Mouse (Mus musculus): ENCODE measurements around the gene Pacrg.

GRCm38 (mm10) chr17:10757455-10757854, 82.7 kb downstream of the Pacrg start:
- no peak for TF ChIP-seq USF1 (IDR thresholded peaks at IDR 0.05; ENCODE audit: low read depth)
- TF ChIP-seq CTCF (IDR thresholded peaks at IDR 0.05; ENCODE audit: control insufficient read depth, insufficient read depth, insufficient read length): no peak
